Mouse (Mus musculus) cerebellum, adult 2 months (tissue): ENCODE results near the gene Slc39a10.

Source experiments
- CTCF ChIP-seq: fragments of 200-500 bp; IDR thresholded peaks from 2 replicates; pipeline ENCODE4 v1.5.1; 2011; ENCODE audit warnings: low read depth, mild to moderate bottlenecking, control low read depth, low read length, moderate library complexity, borderline replicate concordance; ENCODE audit not compliant: insufficient read depth
- POLR2A ChIP-seq: fragments of 200-500 bp; IDR thresholded peaks from 2 replicates; pipeline ENCODE4 v1.6.1; 2011; ENCODE audit warnings: low read length, control low read depth, borderline replicate concordance; ENCODE audit not compliant: insufficient read depth

DNA sequence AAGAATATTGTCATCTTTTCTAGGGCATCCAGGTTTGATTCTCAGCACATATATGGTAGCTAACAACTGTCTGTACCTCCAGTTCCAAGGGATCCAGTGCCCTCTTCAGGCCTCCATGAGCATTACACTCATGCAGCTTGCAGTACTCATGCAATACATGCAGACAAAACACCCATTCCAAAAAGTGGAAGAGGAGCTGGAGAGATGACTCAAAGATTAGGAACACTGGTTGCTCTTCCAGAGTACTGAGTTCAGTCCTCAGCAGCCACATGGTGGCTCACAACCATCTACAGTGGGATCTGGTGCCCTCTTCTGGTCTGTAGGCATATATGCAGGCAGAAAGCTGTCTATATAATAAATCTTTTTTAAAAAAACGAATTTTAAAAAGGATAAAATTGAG lies 21.7 kb upstream of the Slc39a10 start:
- no peak for TF ChIP-seq CTCF
- TF ChIP-seq POLR2A: no peak
